Mouse (Mus musculus): ENCODE data around the gene Ttc27.

DNA sequence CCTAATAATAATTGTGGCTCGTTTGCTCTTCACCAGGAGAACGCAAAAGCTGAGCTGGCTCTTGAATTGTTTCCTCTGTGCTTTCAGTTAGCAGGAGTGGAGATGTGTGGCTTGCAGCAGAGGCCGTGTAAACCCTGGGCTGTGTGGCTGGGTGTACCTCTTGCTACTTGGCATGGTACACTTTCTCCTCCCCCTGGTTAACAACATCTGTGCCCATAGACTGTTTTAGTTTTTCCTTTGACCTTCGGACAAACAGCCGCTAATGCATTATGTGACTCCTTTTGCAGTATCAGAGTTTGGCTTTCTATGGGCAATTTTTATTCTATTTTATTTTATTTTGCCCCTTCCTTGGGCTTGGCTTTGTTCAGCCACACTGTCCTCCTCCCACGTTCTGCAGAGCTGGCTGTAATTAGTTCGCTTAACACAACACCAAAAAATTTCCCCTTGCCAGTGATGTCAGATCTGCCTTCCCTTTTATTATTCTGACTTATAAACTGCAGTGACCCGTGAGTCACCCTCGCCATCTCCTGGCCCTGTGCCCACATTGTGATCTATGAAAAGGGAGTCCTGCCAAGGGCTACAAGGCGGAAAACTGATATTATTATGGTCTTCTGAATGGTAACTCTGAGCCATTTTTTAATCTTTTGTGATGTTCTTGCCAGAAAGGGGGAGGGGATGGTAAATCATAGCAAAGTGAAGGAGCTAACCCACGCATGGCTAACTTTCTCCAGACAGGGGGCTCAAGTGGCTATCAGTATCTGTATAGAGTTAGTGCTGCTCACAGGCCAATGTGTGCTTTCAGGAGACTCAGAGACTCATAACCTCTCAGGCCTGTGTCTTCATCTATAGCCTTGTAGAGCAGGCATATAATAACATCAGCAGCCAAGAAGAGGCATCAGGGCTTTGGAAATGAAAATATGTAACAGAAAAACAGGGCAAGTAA, 149.3 kb downstream of the Ttc27 start:
- TF ChIP-seq TAL1 (IDR thresholded peaks at IDR 0.05; ENCODE audit: low read length) (no peak), GATA1 (IDR thresholded peaks at IDR 0.05; ENCODE audit: low read length) (no peak)
